Mouse (Mus musculus) hindbrain, embryonic 13.5 days (tissue): ENCODE measurements around the gene Sdr9c7. TPM values are rescaled to one million over a fixed set of nuclear protein-coding genes. Genes with fewer than 3 reads are reported as not detected.
"Not testable (repeated sequence)": the region's sequence is repeated elsewhere in the genome, so short reads cannot be mapped to it uniquely, and the experiment has no call there.

ENCODE experiments used
- ATAC-seq: fragments of 200-750 bp; cut with Nextera tagmentation; 2 replicates; pipeline ENCODE4 v1.8.0; 2017; ENCODE audit warnings: moderate TSS enrichment; ENCODE audit not compliant: low FRiP score
- H3K27ac ChIP-seq: fragments of 300-500 bp; sonication (generic); 2 replicates; pipeline ENCODE4 v1.5.1; 2015; ENCODE audit warnings: inconsistent platforms, mild to moderate bottlenecking, moderate library complexity
- H3K27me3 ChIP-seq: fragments of 300-500 bp; sonication (generic); 2 replicates; pipeline ENCODE4 v1.6.1; 2015; ENCODE audit warnings: mild to moderate bottlenecking, inconsistent platforms
- H3K36me3 ChIP-seq: fragments of 300-500 bp; sonication (generic); 2 replicates; pipeline ENCODE4 v1.6.1; 2015; ENCODE audit warnings: mild to moderate bottlenecking, inconsistent platforms
- H3K4me1 ChIP-seq: fragments of 300-500 bp; sonication (generic); replicated peaks from 2 replicates; pipeline ENCODE4 v1.6.1; 2015; ENCODE audit warnings: inconsistent platforms
- H3K4me2 ChIP-seq: fragments of 300-500 bp; sonication (generic); 2 replicates; pipeline ENCODE4 v1.6.1; 2015; ENCODE audit warnings: inconsistent platforms, mild to moderate bottlenecking, moderate library complexity
- H3K4me3 ChIP-seq: fragments of 300-500 bp; sonication (generic); 2 replicates; pipeline ENCODE4 v1.5.1; 2015; ENCODE audit warnings: mild to moderate bottlenecking, inconsistent platforms
- H3K9ac ChIP-seq: fragments of 300-500 bp; sonication (generic); 2 replicates; pipeline ENCODE4 v1.6.1; 2015; ENCODE audit warnings: mild to moderate bottlenecking, inconsistent platforms
- H3K9me3 ChIP-seq: fragments of 300-500 bp; sonication (generic); 2 replicates; pipeline ENCODE4 v1.6.1; 2016; ENCODE audit warnings: inconsistent platforms
- WGBS: fragments of 180-500 bp; shearing (Covaris S2); methylation state at CpG from one replicate; pipeline ENCODE4 v1.1.7; 2015; 5-methylcytosine and 5-hydroxymethylcytosine counted together
- polyA plus RNA-seq: library from polyadenylated mRNA; unstranded; fragments of >200 nt; fragmentation: Nextera tagmentation; extraction: Ambion mirVana; gene quantifications from 2 replicates; pipeline ENCODE4 v1.2.1, GENCODE M21; 2015

The Sdr9c7 gene
- polyA plus RNA-seq, 1 experiment from 2014 or later, result not detected

GRCm38 (mm10) chr10:127917651-127918050, 19.3 kb downstream of the Sdr9c7 start:
- ATAC-seq, result no peak
- no peaks in the 10 kb centered on the region for H3K4me1 ChIP-seq
- no peak overlapping the region for H3K4me3 ChIP-seq
- WGBS, result 95% methylated on average over 5 of the region's 5 CpGs
- no peaks in the 10 kb centered on the region for H3K9me3 ChIP-seq
- H3K36me3 ChIP-seq, result no peaks in the 10 kb centered on the region
- no peak overlapping the region for H3K27ac ChIP-seq
- H3K27me3 ChIP-seq, result no peaks in the 10 kb centered on the region
- no peak overlapping the region for H3K4me2 ChIP-seq
- H3K9ac ChIP-seq, result no peak overlapping the region

GRCm38 (mm10) chr10:127922241-127922640, 23.9 kb downstream of the Sdr9c7 start:
- 80% methylated on average over 1 of the region's 1 CpGs for WGBS
- Histone ChIP-seq H3K4me1 (0 out of 2 replicates have a peak, but pooled peaks cover 3% of the 10 kb centered on the region), H3K27me3 (no peaks in the 10 kb centered on the region), H3K9ac (no peak overlapping the region), H3K9me3 (no peaks in the 10 kb centered on the region), H3K36me3 (no peaks in the 10 kb centered on the region), H3K4me3 (no peak overlapping the region), H3K4me2 (no peak overlapping the region), H3K27ac (no peak overlapping the region)
- ATAC-seq, result no peak

DNA sequence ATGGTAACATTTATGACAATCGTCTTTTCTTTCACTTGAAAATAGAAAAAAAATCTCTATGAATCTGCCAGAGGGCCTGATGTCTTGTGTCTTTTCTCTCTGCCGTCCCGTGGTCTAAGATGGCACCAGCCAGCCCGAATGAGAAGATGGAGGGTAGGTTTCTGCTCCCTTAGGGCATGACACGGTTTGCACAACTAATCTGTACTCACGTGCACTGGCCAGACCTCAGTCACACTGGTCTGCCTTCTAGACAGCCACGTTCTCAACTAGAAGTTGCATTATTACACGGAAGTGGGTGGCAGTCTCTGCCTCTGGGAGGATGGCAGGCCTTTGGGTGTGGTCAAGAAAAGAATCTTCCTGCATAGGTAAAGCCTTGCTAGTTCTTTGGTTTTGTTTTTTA, 24.7 kb downstream of the Sdr9c7 start:
- Histone ChIP-seq H3K36me3 (no peaks in the 10 kb centered on the region), H3K9ac (no peak overlapping the region), H3K9me3 (no peaks in the 10 kb centered on the region), H3K4me3 (no peak overlapping the region), H3K4me1 (0 out of 2 replicates have a peak, but pooled peaks cover 3% of the 10 kb centered on the region), H3K4me2 (no peak overlapping the region), H3K27ac (no peak overlapping the region), H3K27me3 (no peaks in the 10 kb centered on the region)
- 89% methylated on average over 8 of the region's 8 CpGs for WGBS
- ATAC-seq, result no peak

DNA sequence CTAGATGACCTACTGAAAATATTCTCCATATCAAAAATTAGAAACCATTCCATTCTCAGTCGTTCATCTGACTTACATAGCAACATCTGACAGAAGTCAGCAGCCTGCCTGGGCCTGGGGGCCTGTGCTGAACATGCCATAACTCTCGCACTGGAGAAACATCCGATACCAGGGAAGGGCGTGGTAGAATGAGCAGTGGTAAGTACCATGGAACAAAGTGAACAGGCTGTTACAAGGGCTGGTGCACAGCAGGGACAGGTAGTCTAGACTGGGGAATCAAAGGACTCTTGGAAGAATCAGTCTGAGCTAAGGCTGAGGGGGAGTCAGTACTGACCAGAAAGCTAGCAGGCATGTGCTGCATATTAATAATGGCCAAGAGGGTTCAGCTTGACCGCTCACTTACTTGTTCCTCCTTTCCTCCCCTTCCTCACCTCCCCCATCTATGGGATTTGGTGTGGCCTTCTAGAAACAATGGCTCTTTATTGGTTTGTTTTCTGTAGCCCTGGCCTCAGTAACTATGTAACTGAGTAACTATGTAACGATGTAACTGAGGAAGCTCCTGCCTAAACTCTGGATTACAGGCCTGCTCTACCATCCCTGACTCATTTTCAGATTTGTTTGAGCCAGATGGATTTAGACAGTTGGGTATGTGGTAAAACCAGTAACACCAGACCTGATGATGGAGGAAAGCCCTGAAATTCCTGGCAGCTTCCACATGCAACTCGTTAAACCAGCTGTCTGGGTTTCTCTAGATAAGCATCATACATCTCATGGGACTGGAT, 26.5 kb downstream of the Sdr9c7 start:
- 68% methylated on average over 7 of the region's 7 CpGs for WGBS
- no peak for ATAC-seq
- Histone ChIP-seq H3K27me3 (no peaks in the 10 kb centered on the region), H3K4me3 (no peak overlapping the region), H3K9ac (no peak overlapping the region), H3K4me1 (0 out of 2 replicates have a peak, but pooled peaks cover 3% of the 10 kb centered on the region), H3K4me2 (no peak overlapping the region), H3K36me3 (no peaks in the 10 kb centered on the region), H3K9me3 (no peaks in the 10 kb centered on the region; the same call in 1 of the 2 replicates), H3K27ac (no peak overlapping the region)

DNA sequence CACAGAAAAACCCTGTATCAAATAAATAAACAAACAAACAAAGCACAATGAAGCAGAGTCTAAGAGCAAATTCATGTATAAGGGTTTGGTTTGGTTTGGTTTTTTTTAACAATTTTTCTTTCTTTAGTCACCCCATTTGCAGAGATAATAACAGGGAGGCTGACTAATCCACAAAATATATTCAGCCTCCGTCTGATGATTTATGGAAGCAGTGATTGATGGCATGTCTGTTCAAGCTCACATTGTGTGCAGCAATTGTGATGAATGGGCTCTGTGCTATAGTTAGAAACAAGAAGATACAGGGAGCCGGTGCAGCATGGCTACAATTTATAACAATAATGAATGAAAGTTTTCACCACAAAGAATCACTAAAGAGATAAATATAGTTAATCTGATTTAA, 29.4 kb downstream of the Sdr9c7 start:
- H3K4me1 ChIP-seq, result 0 out of 2 replicates have a peak, but pooled peaks cover 3% of the 10 kb centered on the region
- H3K27me3 ChIP-seq, result no peaks in the 10 kb centered on the region
- H3K27ac ChIP-seq, result no peak overlapping the region
- no peak overlapping the region for H3K4me3 ChIP-seq
- ATAC-seq, result no peak
- no peak overlapping the region for H3K4me2 ChIP-seq
- no peak overlapping the region for H3K9ac ChIP-seq
- H3K9me3 ChIP-seq, result no peaks in the 10 kb centered on the region; the same call in 1 of the 2 replicates
- WGBS, result 59% methylated on average over 2 of the region's 2 CpGs
- no peaks in the 10 kb centered on the region for H3K36me3 ChIP-seq

- Histone ChIP-seq H3K36me3 (no peaks in the 10 kb centered on the region), H3K27ac (no peak overlapping the region), H3K27me3 (no peaks in the 10 kb centered on the region), H3K4me3 (no peak overlapping the region), H3K9ac (no peak overlapping the region), H3K4me1 (no peaks in the 10 kb centered on the region), H3K4me2 (no peak overlapping the region), H3K9me3 (no peaks in the 10 kb centered on the region; the same call in 1 of the 2 replicates)
- ATAC-seq, result no peak
- 77% methylated on average over 8 of the region's 8 CpGs for WGBS
Measured at GRCm38 (mm10) chr10:127932290-127932926, 34.1 kb downstream of the Sdr9c7 start.

- Histone ChIP-seq H3K4me2 (no peak overlapping the region), H3K9ac (no peak overlapping the region), H3K4me3 (no peak overlapping the region), H3K36me3 (no peaks in the 10 kb centered on the region), H3K4me1 (no peaks in the 10 kb centered on the region), H3K27ac (no peak overlapping the region), H3K9me3 (no peaks in the 10 kb centered on the region), H3K27me3 (no peaks in the 10 kb centered on the region)
- no peak for ATAC-seq
- WGBS, result 85% methylated on average over 8 of the region's 8 CpGs
Measured at GRCm38 (mm10) chr10:127936271-127936670, 38.0 kb downstream of the Sdr9c7 start.

- H3K4me1 ChIP-seq, result no peaks in the 10 kb centered on the region
- 88% methylated on average over 19 of the region's 19 CpGs for WGBS
- no peak overlapping the region for H3K27ac ChIP-seq
- H3K9ac ChIP-seq, result no peak overlapping the region
- H3K4me2 ChIP-seq, result no peak overlapping the region
- H3K27me3 ChIP-seq, result no peaks in the 10 kb centered on the region
- no peak overlapping the region for H3K4me3 ChIP-seq
- H3K9me3 ChIP-seq, result no peaks in the 10 kb centered on the region
- H3K36me3 ChIP-seq, result no peaks in the 10 kb centered on the region
- ATAC-seq, result no peak
Measured at GRCm38 (mm10) chr10:127936747-127937409, 38.6 kb downstream of the Sdr9c7 start.

DNA sequence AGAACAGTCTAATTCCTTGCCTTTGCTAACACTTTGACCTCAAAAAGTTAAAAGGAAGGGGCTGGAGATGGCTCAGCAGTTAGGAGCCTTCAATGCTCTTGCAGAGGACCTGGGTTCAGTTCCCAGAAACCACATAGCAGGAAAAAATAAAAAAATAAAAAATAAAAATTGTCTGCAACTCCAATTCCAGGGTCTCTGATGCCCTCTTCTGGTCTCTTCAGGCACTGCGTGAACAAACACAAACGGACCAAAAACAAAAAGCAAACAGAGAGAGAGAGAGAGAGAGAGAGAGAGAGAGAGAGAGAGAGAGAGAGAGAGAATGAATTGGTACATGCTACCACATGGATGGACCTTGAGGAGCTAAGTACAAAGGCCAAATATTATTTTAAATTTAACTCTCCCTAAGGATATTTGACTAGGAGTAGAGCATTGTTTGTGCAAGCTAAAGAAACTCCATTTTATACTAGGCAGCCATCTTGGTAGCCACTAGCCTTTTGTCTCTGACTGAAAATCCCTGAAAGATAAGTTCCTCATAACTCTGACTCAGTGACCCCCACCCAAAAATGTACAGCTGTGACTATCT, 39.2 kb downstream of the Sdr9c7 start:
- no peak overlapping the region for H3K4me3 ChIP-seq
- ATAC-seq, result no peak
- no peak overlapping the region for H3K27ac ChIP-seq
- H3K9me3 ChIP-seq, result no peaks in the 10 kb centered on the region
- no peaks in the 10 kb centered on the region for H3K27me3 ChIP-seq
- no peak overlapping the region for H3K9ac ChIP-seq
- no peak overlapping the region for H3K4me2 ChIP-seq
- 0% methylated on average over 2 of the region's 2 CpGs for WGBS
- no peaks in the 10 kb centered on the region for H3K4me1 ChIP-seq
- no peaks in the 10 kb centered on the region for H3K36me3 ChIP-seq

DNA sequence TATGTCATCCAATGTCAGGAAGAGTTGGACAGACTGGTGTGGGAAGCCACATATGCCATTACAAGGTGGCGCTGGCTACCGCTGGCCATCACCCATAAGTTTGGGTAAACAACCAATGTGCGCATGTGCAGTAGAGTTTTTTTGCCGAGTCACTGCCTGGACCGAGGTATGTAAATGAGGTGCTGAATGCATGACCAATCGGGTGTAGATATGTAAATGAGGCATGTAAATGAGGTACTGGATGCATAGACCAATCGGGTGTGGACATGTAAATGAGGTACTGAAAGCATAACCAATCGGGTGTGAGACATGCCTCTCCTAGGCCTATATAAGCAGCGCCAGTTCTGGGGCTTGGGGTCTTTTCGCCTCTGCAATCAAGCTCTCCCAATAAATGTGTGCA, 41.3 kb downstream of the Sdr9c7 start:
- H3K9ac ChIP-seq, H3K9me3 ChIP-seq, H3K27ac ChIP-seq, H3K4me2 ChIP-seq, H3K4me1 ChIP-seq, H3K4me3 ChIP-seq, H3K27me3 ChIP-seq, ATAC-seq, H3K36me3 ChIP-seq: not testable (repeated sequence)
- WGBS, result 96% methylated on average over 10 of the region's 10 CpGs

- Histone ChIP-seq H3K36me3 (no peaks in the 10 kb centered on the region), H3K4me2 (no peak overlapping the region), H3K9ac (no peak overlapping the region), H3K9me3 (no peaks in the 10 kb centered on the region), H3K4me1 (no peaks in the 10 kb centered on the region), H3K27ac (no peak overlapping the region), H3K4me3 (no peak overlapping the region), H3K27me3 (no peaks in the 10 kb centered on the region)
- 41% methylated on average over 5 of the region's 5 CpGs for WGBS
- ATAC-seq, result peak; percentile 65
Measured at GRCm38 (mm10) chr10:127945432-127946064, 47.2 kb downstream of the Sdr9c7 start.

- Histone ChIP-seq H3K9ac (no peak overlapping the region), H3K4me2 (no peak overlapping the region), H3K27me3 (no peaks in the 10 kb centered on the region), H3K27ac (no peak overlapping the region), H3K9me3 (no peaks in the 10 kb centered on the region), H3K4me3 (no peak overlapping the region), H3K4me1 (no peaks in the 10 kb centered on the region; the same call in 1 of the 2 replicates), H3K36me3 (no peaks in the 10 kb centered on the region)
- no peak for ATAC-seq
- 90% methylated on average over 4 of the region's 4 CpGs for WGBS
Measured at GRCm38 (mm10) chr10:127949596-127950130, 51.3 kb downstream of the Sdr9c7 start.
